Mouse (Mus musculus) midbrain, embryonic 11.5 days (tissue): ENCODE measurements around the gene Ror1. TPM values are rescaled to one million over a fixed set of nuclear protein-coding genes. Genes with fewer than 3 reads are reported as not detected.

Source experiments
- ATAC-seq: fragments of 200-750 bp; cut with Nextera tagmentation; 2 replicates; pipeline ENCODE4 v1.8.0; 2017; ENCODE audit warnings: moderate TSS enrichment, moderate library complexity; ENCODE audit not compliant: low FRiP score
- DNase-seq: peaks from one replicate; pipeline ENCODE4 v3.0.0; 2015; ENCODE audit warnings: low spot score; ENCODE audit errors: missing footprints
- H3K27ac ChIP-seq: fragments of 300-500 bp; sonication (generic); 2 replicates; pipeline ENCODE4 v1.5.1; 2014; ENCODE audit warnings: low read depth, low read length
- H3K27me3 ChIP-seq: fragments of 300-500 bp; sonication (generic); 2 replicates; pipeline ENCODE4 v1.6.1; 2014; ENCODE audit warnings: mild to moderate bottlenecking, low read length, moderate library complexity, mixed read lengths; ENCODE audit not compliant: control insufficient read depth, insufficient read depth
- H3K36me3 ChIP-seq: fragments of 300-500 bp; sonication (generic); 2 replicates; pipeline ENCODE4 v1.6.1; 2014; ENCODE audit warnings: mild to moderate bottlenecking, low read length, moderate library complexity, mixed read lengths; ENCODE audit not compliant: control insufficient read depth, insufficient read depth
- H3K4me1 ChIP-seq: fragments of 300-500 bp; sonication (generic); 2 replicates; pipeline ENCODE4 v1.6.1; 2014; ENCODE audit warnings: low read length; ENCODE audit not compliant: control insufficient read depth, insufficient read depth
- H3K4me2 ChIP-seq: fragments of 300-500 bp; sonication (generic); 2 replicates; pipeline ENCODE4 v1.6.1; 2014; ENCODE audit warnings: mild to moderate bottlenecking, moderate library complexity
- H3K4me3 ChIP-seq: fragments of 300-500 bp; sonication (generic); 2 replicates; pipeline ENCODE4 v1.5.1; 2014; ENCODE audit warnings: low read depth, low read length
- H3K9ac ChIP-seq: fragments of 300-500 bp; sonication (generic); 2 replicates; pipeline ENCODE4 v1.6.1; 2014; ENCODE audit warnings: low read length
- H3K9me3 ChIP-seq: fragments of 300-500 bp; sonication (generic); 2 replicates; pipeline ENCODE4 v1.6.1; 2016; ENCODE audit warnings: low read length; ENCODE audit not compliant: control insufficient read depth
- whole genome bisulfite sequencing: fragments of 180-500 bp; shearing (Covaris S2); extraction: QIAGEN DNeasy Blood & Tissue Kit; methylation state at CpG from one replicate; pipeline ENCODE4 v1.1.7; 2014; 5-methylcytosine and 5-hydroxymethylcytosine counted together
- polyA plus RNA-seq: library from polyadenylated mRNA; unstranded; fragments of >200 nt; fragmentation: Nextera tagmentation; extraction: Ambion mirVana; gene quantifications from 2 replicates; pipeline ENCODE4 v1.2.1, GENCODE M21; 2014

Gene Ror1
- polyA plus RNA-seq, 1 experiment from 2014 or later = 4.8 TPM

DNA sequence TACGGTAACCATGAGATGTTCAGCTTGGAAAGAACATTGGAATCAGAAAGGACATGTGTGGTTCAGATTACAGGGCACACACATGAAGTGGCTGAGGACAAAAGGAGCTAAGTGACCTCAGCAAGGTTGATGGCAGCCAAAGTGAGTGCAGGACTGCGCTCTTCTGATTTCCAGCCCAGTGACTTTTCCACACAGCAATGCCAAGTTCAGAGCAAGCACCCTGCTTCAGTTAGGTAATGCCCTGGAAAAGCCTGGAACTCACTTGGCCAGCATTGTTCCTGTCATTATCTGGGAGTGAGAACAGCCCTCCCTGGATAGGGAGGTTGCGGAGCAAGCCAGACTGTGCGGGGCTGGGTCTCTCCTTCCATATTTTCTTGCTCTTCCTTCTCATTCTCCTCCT lies 299.8 kb downstream of the Ror1 start:
- DNase-seq (peak; percentile 10), ATAC-seq (no peak)
- no peak overlapping the region for H3K27ac ChIP-seq
- H3K4me1 ChIP-seq = no peaks in the 10 kb centered on the region
- WGBS = 95% methylated on average over 4 of the region's 4 CpGs
- no peak overlapping the region for H3K4me2 ChIP-seq
- H3K9me3 ChIP-seq = no peaks in the 10 kb centered on the region
- H3K27me3 ChIP-seq = no peaks in the 10 kb centered on the region
- H3K9ac ChIP-seq = no peak overlapping the region
- H3K4me3 ChIP-seq = no peak overlapping the region
- no peaks in the 10 kb centered on the region for H3K36me3 ChIP-seq

GRCm38 (mm10) chr4:100398079-100398478 lies 302.5 kb downstream of the Ror1 start:
- no peak for ATAC-seq
- WGBS = 84% methylated on average over 3 of the region's 3 CpGs
- Histone ChIP-seq H3K27me3 (no peaks in the 10 kb centered on the region), H3K4me3 (no peak overlapping the region), H3K9ac (no peak overlapping the region), H3K4me2 (no peak overlapping the region), H3K36me3 (no peaks in the 10 kb centered on the region), H3K9me3 (no peaks in the 10 kb centered on the region), H3K27ac (no peak overlapping the region), H3K4me1 (no peaks in the 10 kb centered on the region)
- no peak for DNase-seq

DNA sequence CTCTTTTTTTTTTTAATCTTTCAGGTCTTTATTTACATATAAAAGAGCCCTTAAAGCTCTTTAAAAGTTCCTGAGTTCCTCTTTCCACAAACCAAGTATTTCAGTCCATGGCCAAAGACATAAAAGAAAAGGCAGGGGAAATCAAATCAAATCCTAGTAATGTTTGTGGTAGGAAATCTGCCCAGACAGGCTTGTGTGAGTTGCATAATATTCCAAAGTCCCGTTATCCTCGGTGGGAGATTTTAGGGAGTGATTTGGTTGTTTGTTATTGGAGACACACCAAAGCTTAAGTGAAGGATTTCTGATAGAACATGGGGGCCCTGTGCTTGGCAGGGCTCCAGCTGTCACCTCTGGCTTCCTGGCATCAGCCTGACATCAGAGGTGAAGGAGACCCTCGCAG lies 305.5 kb downstream of the Ror1 start:
- no peak overlapping the region for H3K4me3 ChIP-seq
- H3K27me3 ChIP-seq = no peaks in the 10 kb centered on the region
- no peak for ATAC-seq
- 73% methylated on average over 3 of the region's 3 CpGs for WGBS
- H3K9me3 ChIP-seq = no peaks in the 10 kb centered on the region
- H3K36me3 ChIP-seq = no peaks in the 10 kb centered on the region
- no peak overlapping the region for H3K9ac ChIP-seq
- H3K4me2 ChIP-seq = no peak overlapping the region
- no peak for DNase-seq
- no peak overlapping the region for H3K27ac ChIP-seq
- no peaks in the 10 kb centered on the region for H3K4me1 ChIP-seq

DNA sequence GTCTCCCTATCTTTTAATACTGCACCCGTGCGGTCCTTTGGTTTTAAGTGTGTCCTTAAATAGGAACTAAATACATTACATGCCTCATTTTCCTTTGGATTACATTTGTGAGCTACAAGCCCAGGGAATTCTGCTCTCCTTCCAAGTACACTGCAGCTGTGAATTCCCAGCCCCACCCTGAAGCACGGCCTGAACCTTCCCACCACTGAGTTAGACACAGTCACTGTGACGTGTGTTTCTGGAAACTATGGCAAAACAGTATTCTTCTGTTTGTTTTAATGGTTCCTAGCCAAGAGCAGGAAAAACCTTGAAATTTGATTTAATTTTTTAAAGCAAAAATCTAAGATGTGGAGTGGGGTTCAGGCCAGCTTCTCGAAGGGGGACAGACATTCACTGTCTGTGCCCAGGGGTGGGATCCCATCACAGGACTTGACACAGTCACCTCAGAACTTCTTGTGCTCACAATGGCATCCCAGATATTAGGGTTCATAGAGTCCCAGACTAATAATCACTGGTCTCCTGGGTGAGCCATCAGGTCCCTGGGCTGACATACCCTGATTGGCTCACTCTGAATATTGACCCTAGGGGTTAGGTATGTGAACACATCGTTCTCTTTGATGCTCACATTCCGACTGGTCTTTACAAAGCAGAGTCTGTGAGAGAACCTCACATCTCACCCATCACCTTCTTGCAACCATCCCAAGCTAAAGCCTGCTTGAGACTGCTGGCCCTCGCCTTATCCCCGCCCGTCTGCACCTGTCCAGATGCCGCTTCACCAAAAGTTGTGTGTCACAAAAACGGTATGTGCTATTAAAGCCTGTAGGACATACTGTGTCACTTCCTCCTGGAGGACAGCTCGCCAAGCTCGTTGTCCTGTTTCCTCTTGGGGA lies 306.2 kb downstream of the Ror1 start:
- H3K4me1 ChIP-seq = no peaks in the 10 kb centered on the region
- no peaks in the 10 kb centered on the region for H3K36me3 ChIP-seq
- H3K4me2 ChIP-seq = no peak overlapping the region
- no peaks in the 10 kb centered on the region for H3K27me3 ChIP-seq
- ATAC-seq (no peak), DNase-seq (no peak)
- no peak overlapping the region for H3K27ac ChIP-seq
- WGBS = 88% methylated on average over 14 of the region's 14 CpGs
- no peaks in the 10 kb centered on the region for H3K9me3 ChIP-seq
- H3K4me3 ChIP-seq = no peak overlapping the region
- no peak overlapping the region for H3K9ac ChIP-seq

- DNase-seq (peak; percentile 96), ATAC-seq (no peak)
- Histone ChIP-seq H3K36me3 (no peaks in the 10 kb centered on the region), H3K9me3 (no peaks in the 10 kb centered on the region), H3K27me3 (no peaks in the 10 kb centered on the region), H3K9ac (no peak overlapping the region), H3K4me1 (no peaks in the 10 kb centered on the region), H3K4me3 (no peak overlapping the region), H3K27ac (no peak overlapping the region), H3K4me2 (no peak overlapping the region)
- WGBS = 43% methylated on average over 9 of the region's 9 CpGs
Observed at GRCm38 (mm10) chr4:100407261-100407874, 311.8 kb downstream of the Ror1 start.

- H3K36me3 ChIP-seq = no peaks in the 10 kb centered on the region
- no peaks in the 10 kb centered on the region for H3K4me1 ChIP-seq
- no peak overlapping the region for H3K4me3 ChIP-seq
- H3K9ac ChIP-seq = no peak overlapping the region
- no peak for DNase-seq
- no peak overlapping the region for H3K4me2 ChIP-seq
- H3K27me3 ChIP-seq = no peaks in the 10 kb centered on the region
- H3K9me3 ChIP-seq = no peaks in the 10 kb centered on the region
- ATAC-seq = no peak
- H3K27ac ChIP-seq = no peak overlapping the region
- WGBS = 75% methylated on average over 8 of the region's 8 CpGs
Observed at GRCm38 (mm10) chr4:100409521-100409920, 313.9 kb downstream of the Ror1 start.

DNA sequence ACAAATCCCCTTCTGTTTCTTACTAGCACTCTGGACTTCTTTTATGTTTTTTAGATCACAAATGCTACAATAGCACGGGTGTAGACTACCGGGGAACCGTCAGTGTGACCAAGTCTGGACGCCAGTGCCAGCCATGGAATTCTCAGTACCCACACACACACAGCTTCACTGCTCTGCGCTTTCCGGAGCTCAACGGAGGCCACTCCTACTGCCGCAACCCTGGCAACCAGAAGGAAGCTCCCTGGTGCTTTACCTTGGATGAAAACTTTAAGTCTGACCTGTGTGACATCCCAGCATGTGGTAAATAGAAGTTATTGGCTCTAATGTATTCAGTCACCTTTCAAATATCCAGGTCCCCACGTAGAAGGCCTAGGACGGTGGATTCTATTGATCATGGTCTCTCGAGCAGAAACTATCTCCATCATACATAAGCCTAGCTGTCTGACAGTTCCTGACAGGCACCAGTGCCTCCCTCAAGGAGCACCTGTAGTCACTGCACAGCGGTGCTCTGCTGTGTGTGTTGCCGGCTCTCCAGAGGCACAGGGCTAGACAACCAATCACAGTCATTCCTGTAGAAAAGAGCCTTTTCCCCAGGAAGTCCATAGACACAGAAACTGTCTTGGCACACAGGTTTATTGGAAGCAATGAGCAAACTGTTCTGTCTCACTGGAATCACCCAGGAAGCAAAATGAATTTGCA lies 316.4 kb downstream of the Ror1 start:
- 27% methylated on average over 13 of the region's 13 CpGs for WGBS
- H3K4me3 ChIP-seq = no peak overlapping the region
- DNase-seq (no peak), ATAC-seq (0 out of 2 replicates have a peak, but pooled peaks have one; percentile 27)
- no peak overlapping the region for H3K9ac ChIP-seq
- no peak overlapping the region for H3K4me2 ChIP-seq
- no peaks in the 10 kb centered on the region for H3K9me3 ChIP-seq
- no peaks in the 10 kb centered on the region for H3K4me1 ChIP-seq
- no peaks in the 10 kb centered on the region for H3K27me3 ChIP-seq
- H3K36me3 ChIP-seq = no peaks in the 10 kb centered on the region
- H3K27ac ChIP-seq = no peak overlapping the region

DNA sequence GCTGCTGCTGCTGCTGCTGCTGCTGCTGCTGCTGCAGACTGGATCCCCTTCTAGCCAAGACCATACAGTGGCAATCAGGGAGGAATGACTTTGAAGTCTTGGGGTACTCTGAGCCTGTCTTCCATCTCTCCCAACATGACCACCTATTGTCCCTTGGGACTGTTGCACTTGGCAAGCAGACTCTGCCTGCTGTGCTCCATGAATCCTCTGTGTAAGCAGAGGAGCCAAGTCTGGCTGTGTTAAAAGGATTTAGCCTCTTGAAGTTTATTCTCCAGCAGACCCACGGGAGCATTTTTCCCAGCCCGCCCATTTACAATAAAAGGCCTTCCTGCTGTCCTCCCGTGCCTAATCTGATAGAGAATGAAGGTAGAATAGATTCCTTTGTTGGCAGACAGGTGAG lies 327.2 kb downstream of the Ror1 start:
- WGBS = 9% methylated on average over 3 of the region's 3 CpGs
- H3K27me3 ChIP-seq = no peaks in the 10 kb centered on the region
- H3K9me3 ChIP-seq = no peaks in the 10 kb centered on the region
- H3K4me2 ChIP-seq = no peak overlapping the region
- no peaks in the 10 kb centered on the region for H3K4me1 ChIP-seq
- no peak overlapping the region for H3K4me3 ChIP-seq
- H3K36me3 ChIP-seq = no peaks in the 10 kb centered on the region
- no peak overlapping the region for H3K27ac ChIP-seq
- ATAC-seq (peak; percentile 46; the same call in 1 of the 2 replicates), DNase-seq (no peak)
- no peak overlapping the region for H3K9ac ChIP-seq

DNA sequence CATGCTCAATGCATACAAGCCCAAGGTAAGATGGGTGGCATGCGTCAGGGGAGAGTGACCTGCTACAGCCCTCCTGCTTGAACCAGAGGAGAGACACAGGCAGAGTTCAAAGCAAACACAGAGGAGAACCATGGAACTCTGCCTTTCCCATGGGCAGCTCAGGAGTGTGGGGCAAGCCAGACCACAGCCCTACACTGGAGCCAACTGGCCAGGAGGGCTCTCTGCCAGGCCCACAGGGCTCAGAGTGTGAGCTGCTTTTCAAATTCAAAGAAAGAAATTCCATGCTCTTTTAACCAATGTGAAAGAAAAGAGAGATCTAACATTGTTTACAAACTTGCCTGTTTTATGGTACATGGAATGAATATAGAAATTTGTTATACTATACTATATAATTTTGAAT lies 330.5 kb downstream of the Ror1 start:
- no peak overlapping the region for H3K4me3 ChIP-seq
- no peaks in the 10 kb centered on the region for H3K4me1 ChIP-seq
- ATAC-seq (no peak), DNase-seq (peak; percentile 28)
- no peaks in the 10 kb centered on the region for H3K36me3 ChIP-seq
- H3K4me2 ChIP-seq = no peak overlapping the region
- no peaks in the 10 kb centered on the region for H3K9me3 ChIP-seq
- no peaks in the 10 kb centered on the region for H3K27me3 ChIP-seq
- WGBS = 85% methylated on average over 1 of the region's 1 CpGs
- H3K9ac ChIP-seq = no peak overlapping the region
- no peak overlapping the region for H3K27ac ChIP-seq
